Mouse (Mus musculus) C2C12 (cell line): ENCODE results near the gene Bend5. TPM values are rescaled to one million over a fixed set of nuclear protein-coding genes. Genes with fewer than 3 reads are reported as not detected.

Experiments
- H3K27me3 ChIP-seq: one replicate; pipeline ENCODE4 v1.6.1; 2011; ENCODE audit not compliant: control insufficient read depth, insufficient read depth, insufficient read length
- H3K36me3 ChIP-seq: one replicate; pipeline ENCODE4 v1.6.1; 2011; ENCODE audit not compliant: control insufficient read depth, insufficient read depth
- H3K4me3 ChIP-seq: one replicate; pipeline ENCODE4 v1.5.1; 2011; ENCODE audit warnings: mild to moderate bottlenecking, control low read depth; ENCODE audit not compliant: poor library complexity, insufficient read depth, severe bottlenecking
- H3K79me2 ChIP-seq: one replicate; pipeline ENCODE4 v1.6.1; 2011; ENCODE audit not compliant: control insufficient read depth, insufficient read depth
- H3K79me3 ChIP-seq: one replicate; pipeline ENCODE4 v1.6.1; 2011; ENCODE audit warnings: low read depth, control low read depth
- H3ac ChIP-seq: one replicate; pipeline ENCODE3; 2011; ENCODE audit warnings: low read depth; ENCODE audit not compliant: control insufficient read depth, insufficient read length
- CEBPB ChIP-seq: IDR thresholded peaks from one replicate; pipeline ENCODE4 v1.6.1; 2011; ENCODE audit warnings: low read depth, mild to moderate bottlenecking, control low read depth, moderate library complexity
- CTCF ChIP-seq: IDR thresholded peaks from one replicate; pipeline ENCODE4 v1.5.1; 2011; ENCODE audit not compliant: control insufficient read depth, insufficient read depth, insufficient read length
- FOSL1 ChIP-seq: IDR thresholded peaks from one replicate; pipeline ENCODE4 v1.8.0; 2011; ENCODE audit warnings: mild to moderate bottlenecking, low read length; ENCODE audit not compliant: poor library complexity, insufficient read depth, severe bottlenecking
- MAX ChIP-seq: IDR thresholded peaks from one replicate; pipeline ENCODE4 v1.6.1; 2011; ENCODE audit warnings: mild to moderate bottlenecking, control low read depth
- MYOD1 ChIP-seq: IDR thresholded peaks from one replicate; pipeline ENCODE4 v1.6.1; 2011; ENCODE audit warnings: low read depth; ENCODE audit not compliant: control insufficient read depth, insufficient read length
- MYOG ChIP-seq: IDR thresholded peaks from one replicate; pipeline ENCODE4 v1.6.1; 2011; ENCODE audit not compliant: control insufficient read depth, insufficient read length; ENCODE audit errors: extremely low read depth
- USF1 ChIP-seq: IDR thresholded peaks from one replicate; pipeline ENCODE4 v1.6.1; 2011; ENCODE audit warnings: low read depth, mild to moderate bottlenecking, control low read depth, moderate library complexity
- polyA plus RNA-seq: library from polyadenylated mRNA; unstranded; fragments of >200 nt; fragmentation: generic; extraction: Trizol; gene quantifications from one replicate; pipeline ENCODE4 v1.2.1, GENCODE M21; 2012; ENCODE audit warnings: missing spikeins

Gene Bend5
- polyA plus RNA-seq, 1 experiment, result not detected

DNA sequence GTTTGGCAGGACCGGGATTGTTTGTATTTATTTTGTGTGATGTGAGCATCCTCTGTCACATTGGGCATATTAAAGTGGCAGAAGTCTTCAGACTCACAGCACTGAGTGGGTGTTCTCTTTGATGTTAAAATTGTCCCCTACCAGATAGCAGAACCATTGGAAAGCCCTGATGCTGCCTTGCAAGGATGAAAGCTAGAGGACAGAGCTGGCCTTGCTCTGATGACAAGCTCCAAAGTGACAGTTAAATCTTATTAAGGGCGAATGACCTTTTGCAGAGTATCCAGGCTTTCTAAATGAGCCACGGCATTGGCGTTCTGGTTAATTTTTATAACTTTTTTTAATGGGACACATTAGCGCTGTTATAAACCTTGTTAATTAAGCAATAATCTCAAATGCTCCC is 42.8 kb downstream of the Bend5 start:
- H3K79me3 ChIP-seq, result no peaks in the 10 kb centered on the region
- no peaks in the 10 kb centered on the region for H3K79me2 ChIP-seq
- no peak overlapping the region for H3K4me3 ChIP-seq
- TF ChIP-seq FOSL1 (no peak), USF1 (no peak), CTCF (no peak), MYOG (no peak), MAX (no peak), MYOD1 (no peak), CEBPB (no peak)
- no peak overlapping the region for H3ac ChIP-seq
- H3K36me3 ChIP-seq, result no peaks in the 10 kb centered on the region
- no peaks in the 10 kb centered on the region for H3K27me3 ChIP-seq

DNA sequence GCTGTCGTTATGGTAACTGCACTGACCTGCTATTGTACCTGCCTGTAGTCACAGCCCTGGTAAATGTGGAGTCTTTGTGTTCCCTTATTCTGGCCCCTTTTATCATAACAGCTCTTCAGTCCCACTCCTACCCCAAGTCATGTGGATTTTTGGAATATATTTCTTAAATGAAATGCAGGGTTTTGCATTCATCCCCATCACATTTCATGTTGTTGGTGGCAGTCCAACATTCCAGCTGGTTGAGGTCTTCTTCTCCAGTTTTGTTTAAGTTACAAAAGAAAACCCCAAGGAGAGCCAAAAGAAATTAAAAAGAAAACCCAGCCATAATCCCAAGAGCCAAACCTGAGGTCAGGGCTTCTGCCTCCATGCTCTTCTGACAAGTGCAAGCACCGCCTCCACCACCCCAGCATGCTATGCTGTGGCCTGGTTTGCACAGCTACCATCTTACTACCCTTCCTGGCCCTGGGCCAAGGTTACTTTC is 52.5 kb downstream of the Bend5 start:
- H3K79me3 ChIP-seq, result no peaks in the 10 kb centered on the region
- H3ac ChIP-seq, result no peak overlapping the region
- H3K79me2 ChIP-seq, result no peaks in the 10 kb centered on the region
- TF ChIP-seq MYOG (no peak), CTCF (no peak), MYOD1 (no peak), USF1 (no peak)
- no peak overlapping the region for H3K4me3 ChIP-seq
- H3K36me3 ChIP-seq, result no peaks in the 10 kb centered on the region
- H3K27me3 ChIP-seq, result no peaks in the 10 kb centered on the region

DNA sequence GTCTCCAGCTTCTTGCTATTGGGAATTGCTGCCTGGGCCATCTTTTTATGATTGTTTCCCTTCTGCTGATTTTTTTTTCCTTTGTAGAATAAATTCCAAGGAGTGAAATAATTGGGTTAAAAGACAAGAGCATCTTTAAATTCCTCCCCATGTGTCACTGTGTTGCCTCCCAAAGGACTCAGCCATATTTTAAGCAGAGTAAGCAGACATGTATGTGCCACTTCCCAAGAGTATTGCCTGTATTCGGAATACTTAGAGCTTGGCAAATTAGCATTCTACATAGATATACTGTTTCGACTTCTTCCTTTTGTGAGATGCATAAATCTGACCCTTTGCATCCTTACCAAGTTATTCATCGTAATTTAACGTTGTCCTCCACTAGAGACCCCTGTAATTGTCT is 53.0 kb downstream of the Bend5 start:
- no peak for TF ChIP-seq MYOG
- no peak for TF ChIP-seq USF1
- no peak for TF ChIP-seq FOSL1
- no peak for TF ChIP-seq MAX
- no peak for TF ChIP-seq CEBPB
- no peak for TF ChIP-seq MYOD1
- TF ChIP-seq CTCF, result no peak
- Histone ChIP-seq H3K4me3 (no peak overlapping the region), H3ac (no peak overlapping the region), H3K36me3 (no peaks in the 10 kb centered on the region), H3K79me3 (no peaks in the 10 kb centered on the region), H3K27me3 (no peaks in the 10 kb centered on the region), H3K79me2 (no peaks in the 10 kb centered on the region)

DNA sequence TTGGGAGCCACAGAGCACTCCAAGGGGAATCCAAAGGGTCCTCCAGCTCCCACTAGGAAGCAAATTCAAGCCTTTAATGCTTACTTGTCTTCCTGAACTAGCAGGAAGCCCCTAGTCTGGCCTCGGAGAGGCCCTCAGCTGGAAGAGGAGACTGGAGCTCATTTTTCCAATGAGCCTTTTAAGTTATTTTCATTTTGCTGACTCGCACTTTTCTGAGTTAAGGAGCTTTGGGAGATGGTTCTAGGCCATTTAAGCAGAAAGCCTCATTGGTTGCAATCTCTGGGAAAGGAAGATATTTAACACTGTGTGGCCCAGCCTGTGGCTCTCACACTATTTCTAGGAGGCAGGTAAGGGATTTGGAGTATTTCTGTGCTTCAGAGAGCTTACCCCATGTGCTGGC is 55.0 kb downstream of the Bend5 start:
- TF ChIP-seq CEBPB (no peak), MYOG (no peak), MAX (no peak), FOSL1 (no peak), CTCF (no peak), MYOD1 (no peak), USF1 (no peak)
- Histone ChIP-seq H3K27me3 (no peaks in the 10 kb centered on the region), H3K36me3 (no peaks in the 10 kb centered on the region), H3K79me3 (no peaks in the 10 kb centered on the region), H3K79me2 (no peaks in the 10 kb centered on the region), H3ac (no peak overlapping the region), H3K4me3 (no peak overlapping the region)

DNA sequence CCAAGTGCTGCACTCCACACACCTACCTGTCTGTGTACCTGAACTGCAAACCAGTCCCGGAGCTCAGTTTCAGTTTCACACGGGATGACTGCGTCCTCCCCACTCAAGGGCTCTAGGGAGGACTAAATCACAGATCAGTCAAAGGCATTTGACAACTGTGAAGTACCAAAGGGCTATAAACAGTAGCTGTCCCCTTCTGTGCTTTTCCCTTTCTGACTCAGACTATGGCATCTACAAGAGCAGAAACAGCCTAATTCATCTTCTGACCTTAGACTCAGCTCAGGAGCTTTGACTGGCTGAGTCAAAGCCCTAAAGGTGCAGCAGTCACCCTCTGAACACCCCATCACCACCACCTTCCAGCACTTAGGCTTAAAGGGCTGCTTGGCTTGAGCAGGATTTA is 56.9 kb downstream of the Bend5 start:
- no peaks in the 10 kb centered on the region for H3K27me3 ChIP-seq
- no peak overlapping the region for H3ac ChIP-seq
- no peak overlapping the region for H3K4me3 ChIP-seq
- H3K79me2 ChIP-seq, result no peaks in the 10 kb centered on the region
- TF ChIP-seq USF1 (no peak), MYOG (no peak), CEBPB (no peak), FOSL1 (no peak), CTCF (no peak), MYOD1 (no peak), MAX (no peak)
- H3K79me3 ChIP-seq, result no peaks in the 10 kb centered on the region
- H3K36me3 ChIP-seq, result no peaks in the 10 kb centered on the region

DNA sequence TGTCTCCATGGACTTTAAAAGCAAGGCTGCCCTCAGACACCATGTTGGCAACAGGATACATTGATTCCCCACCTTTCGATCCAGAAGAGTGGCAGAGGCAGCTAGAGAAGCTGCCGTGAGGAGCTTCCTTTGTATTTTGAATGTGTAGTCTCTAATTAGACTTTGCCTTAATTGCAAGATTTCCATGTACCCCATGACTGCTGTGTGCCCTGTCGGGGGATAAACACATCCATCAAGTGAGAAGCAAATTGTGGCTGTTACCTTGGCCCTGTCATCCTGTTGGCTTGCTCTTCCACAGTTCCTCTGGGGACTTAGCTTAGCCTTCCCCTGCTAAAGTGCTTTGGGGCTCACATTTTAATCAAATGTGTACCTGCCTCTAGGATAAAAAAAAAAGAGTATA is 57.7 kb downstream of the Bend5 start:
- Histone ChIP-seq H3K36me3 (no peaks in the 10 kb centered on the region), H3K79me2 (no peaks in the 10 kb centered on the region), H3ac (no peak overlapping the region), H3K4me3 (no peak overlapping the region), H3K79me3 (no peaks in the 10 kb centered on the region), H3K27me3 (no peaks in the 10 kb centered on the region)
- no peak for TF ChIP-seq MYOG
- TF ChIP-seq MAX, result no peak
- no peak for TF ChIP-seq CEBPB
- no peak for TF ChIP-seq MYOD1
- no peak for TF ChIP-seq CTCF
- no peak for TF ChIP-seq FOSL1
- no peak for TF ChIP-seq USF1
